Mouse (Mus musculus) E14TG2a.4 (cell line): ENCODE data around the gene Eme1.
A peak's percentile ranks its signal among the peaks of the same experiment; 100 is the strongest.

ENCODE experiments used
- H3K27me3 ChIP-seq: 2 replicates; pipeline ENCODE4 v1.6.1; 2014; ENCODE audit warnings: low read length, control low read depth; ENCODE audit not compliant: insufficient read depth
- H3K36me3 ChIP-seq: 2 replicates; pipeline ENCODE4 v1.6.1; 2014; ENCODE audit warnings: low read length, control low read depth; ENCODE audit not compliant: insufficient read depth
- H3K4me1 ChIP-seq: replicated peaks from 2 replicates; pipeline ENCODE4 v1.6.1; 2014; ENCODE audit warnings: low read depth, low read length, control low read depth
- H3K4me3 ChIP-seq: replicated peaks from 2 replicates; pipeline ENCODE4 v1.5.1; 2014; ENCODE audit warnings: mild to moderate bottlenecking, low read length
- H3K9me3 ChIP-seq: 2 replicates; pipeline ENCODE4 v1.6.1; 2014; ENCODE audit warnings: low read length, control low read depth
- CTCF ChIP-seq: conservative IDR thresholded peaks from 2 replicates; pipeline ENCODE4 v1.5.1; 2014; ENCODE audit warnings: low read length
- NANOG ChIP-seq: IDR thresholded peaks from 2 replicates; pipeline ENCODE4 v1.6.1; 2014; ENCODE audit warnings: borderline replicate concordance, low read length, mixed read lengths
- POU5F1 ChIP-seq: IDR thresholded peaks from 2 replicates; pipeline ENCODE4 v1.6.1; 2014; ENCODE audit warnings: low read length, borderline replicate concordance

The Eme1 gene

GRCm38 (mm10) chr11:94631969-94632368, 21.8 kb downstream of the Eme1 start:
- no peak for TF ChIP-seq POU5F1
- TF ChIP-seq CTCF, result no peak
- TF ChIP-seq NANOG, result no peak
- H3K4me1 ChIP-seq, result peaks cover 44% of the 10 kb centered on the region
- no peak overlapping the region for H3K4me3 ChIP-seq
- H3K36me3 ChIP-seq, result peaks cover 63% of the 10 kb centered on the region
- H3K9me3 ChIP-seq, result no peaks in the 10 kb centered on the region
- H3K27me3 ChIP-seq, result no peaks in the 10 kb centered on the region

- Histone ChIP-seq H3K27me3 (no peaks in the 10 kb centered on the region), H3K9me3 (no peaks in the 10 kb centered on the region), H3K36me3 (peaks cover 48% of the 10 kb centered on the region), H3K4me3 (peak overlapping the region; percentile 98), H3K4me1 (peaks cover 44% of the 10 kb centered on the region)
- TF ChIP-seq CTCF (no peak), POU5F1 (no peak), NANOG (no peak)
These were observed 23.4 kb downstream of the Eme1 start for GRCm38 (mm10) chr11:94630199-94631011.

- Histone ChIP-seq H3K9me3 (no peaks in the 10 kb centered on the region), H3K36me3 (peaks cover 42% of the 10 kb centered on the region), H3K4me1 (peaks cover 44% of the 10 kb centered on the region), H3K27me3 (no peaks in the 10 kb centered on the region), H3K4me3 (peak overlapping the region; percentile 98)
- TF ChIP-seq POU5F1 (no peak), NANOG (no peak), CTCF (no peak)
These were observed 23.9 kb downstream of the Eme1 start for GRCm38 (mm10) chr11:94629884-94630198.

GRCm38 (mm10) chr11:94629199-94629883, 24.4 kb downstream of the Eme1 start, which contains the start of gene Lrrc59:
Gene Lrrc59 (plus strand): TSS chr11:94629767.
- H3K9me3 ChIP-seq, result no peaks in the 10 kb centered on the region
- peaks cover 42% of the 10 kb centered on the region for H3K4me1 ChIP-seq
- TF ChIP-seq POU5F1 (no peak), CTCF (peak; percentile 77)
- H3K4me3 ChIP-seq, result peak within 1 kb of the TSS; percentile 98
- H3K27me3 ChIP-seq, result no peaks in the 10 kb centered on the region
- peaks cover 37% of the 10 kb centered on the region for H3K36me3 ChIP-seq

GRCm38 (mm10) chr11:94622162-94622561, 31.6 kb downstream of the Eme1 start:
- H3K36me3 ChIP-seq, result no peaks in the 10 kb centered on the region
- no peaks in the 10 kb centered on the region for H3K27me3 ChIP-seq
- H3K4me1 ChIP-seq, result peaks cover 19% of the 10 kb centered on the region
- H3K4me3 ChIP-seq, result no peak overlapping the region
- no peaks in the 10 kb centered on the region for H3K9me3 ChIP-seq
- no peak for TF ChIP-seq CTCF
- TF ChIP-seq POU5F1, result no peak
- no peak for TF ChIP-seq NANOG

GRCm38 (mm10) chr11:94621458-94621852, 32.3 kb downstream of the Eme1 start:
- Histone ChIP-seq H3K27me3 (no peaks in the 10 kb centered on the region), H3K36me3 (no peaks in the 10 kb centered on the region), H3K4me3 (no peak overlapping the region), H3K9me3 (peaks cover 3% of the 10 kb centered on the region; the same call in 1 of the 2 replicates), H3K4me1 (peaks cover 19% of the 10 kb centered on the region)
- no peak for TF ChIP-seq NANOG
- no peak for TF ChIP-seq POU5F1
- TF ChIP-seq CTCF, result peak; percentile 20

- Histone ChIP-seq H3K9me3 (peaks cover 3% of the 10 kb centered on the region; the same call in 1 of the 2 replicates), H3K4me1 (peaks cover 19% of the 10 kb centered on the region), H3K4me3 (no peak overlapping the region), H3K27me3 (no peaks in the 10 kb centered on the region), H3K36me3 (no peaks in the 10 kb centered on the region)
- no peak for TF ChIP-seq POU5F1
These were observed 32.9 kb downstream of the Eme1 start for GRCm38 (mm10) chr11:94620766-94621457.

- Histone ChIP-seq H3K27me3 (no peaks in the 10 kb centered on the region), H3K9me3 (peaks cover 3% of the 10 kb centered on the region; the same call in 1 of the 2 replicates), H3K36me3 (no peaks in the 10 kb centered on the region), H3K4me1 (peaks cover 23% of the 10 kb centered on the region), H3K4me3 (no peak overlapping the region)
- no peak for TF ChIP-seq NANOG
These were observed 36.1 kb downstream of the Eme1 start for GRCm38 (mm10) chr11:94617646-94618045.
